Mouse (Mus musculus) thymus, postnatal 36 days (tissue): ENCODE data around the gene Olfr746.

Source experiments
- DNase-seq, 2 experiments: peaks; one replicate each; pipeline ENCODE4 v3.0.0; 2022; ENCODE audit warnings: mixed read lengths in 2 of 2

The Olfr746 gene

DNA sequence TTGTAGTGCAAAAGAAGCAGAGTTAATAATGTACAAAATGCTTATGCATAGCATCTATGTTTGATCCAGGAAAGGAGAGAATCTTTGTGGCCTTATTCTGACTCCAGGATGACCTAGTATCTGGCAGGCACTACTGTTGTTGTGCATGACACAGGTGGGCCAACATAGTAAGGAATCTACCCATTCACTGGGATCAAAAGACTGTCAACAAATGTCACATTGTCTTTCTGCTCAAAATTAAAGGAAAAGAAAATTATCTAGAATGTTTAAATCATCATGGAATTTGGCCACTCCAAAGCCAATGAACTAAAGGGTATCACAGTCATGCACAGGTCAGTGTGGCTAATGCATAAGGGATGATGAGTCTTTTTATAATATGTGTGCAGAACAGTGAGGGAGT, at the start of gene Olfr746:
TSS of gene Olfr746 (plus strand) at position 301 of the 400 bp plus-strand sequence.
- no peak for DNase-seq

DNA sequence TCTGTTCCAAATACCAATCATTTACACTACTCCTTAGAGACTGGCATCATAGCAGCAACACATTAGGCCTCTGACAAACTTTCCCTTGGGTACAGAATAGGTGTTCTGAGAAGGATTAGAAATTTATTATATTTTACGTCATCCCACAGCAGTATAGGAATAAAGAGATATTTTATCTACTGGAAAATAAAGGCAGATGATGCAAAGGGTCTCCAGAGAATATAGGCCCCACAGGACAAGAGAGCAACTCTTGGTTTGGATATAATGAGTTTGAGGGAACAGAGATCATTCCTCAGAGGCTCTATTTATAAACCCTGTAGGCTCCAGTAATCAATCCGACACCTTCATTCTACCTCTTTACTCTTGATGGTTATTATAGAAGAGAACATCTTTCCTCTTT, 32.3 kb upstream of the Olfr746 start, which contains the start of gene Olfr744:
TSS of gene Olfr744 (plus strand) at position 301 of the 400 bp plus-strand sequence.
- no peak for DNase-seq

DNA sequence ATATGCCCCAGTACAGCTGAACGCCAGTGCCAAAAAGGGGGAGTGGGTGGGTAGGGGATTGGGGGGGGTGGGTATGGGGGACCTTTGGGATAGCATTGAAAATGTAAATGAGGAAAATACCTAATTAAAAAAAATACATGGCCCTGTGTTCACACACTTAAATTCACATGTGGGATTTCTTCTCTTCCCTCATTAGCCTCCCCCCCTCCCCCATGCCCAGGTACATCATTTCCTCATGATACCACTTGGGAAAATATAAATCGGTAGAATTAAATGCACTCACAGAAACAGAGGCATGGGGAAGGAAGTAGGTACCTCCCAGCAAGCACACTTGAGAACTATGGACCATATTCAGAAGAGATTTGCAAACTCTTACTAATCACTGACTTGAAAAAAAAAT, 7.8 kb upstream of the Olfr746 start, which contains the start of gene Olfr745:
TSS of gene Olfr745 (plus strand) at position 301 of the 400 bp plus-strand sequence.
- DNase-seq: no peak

DNA sequence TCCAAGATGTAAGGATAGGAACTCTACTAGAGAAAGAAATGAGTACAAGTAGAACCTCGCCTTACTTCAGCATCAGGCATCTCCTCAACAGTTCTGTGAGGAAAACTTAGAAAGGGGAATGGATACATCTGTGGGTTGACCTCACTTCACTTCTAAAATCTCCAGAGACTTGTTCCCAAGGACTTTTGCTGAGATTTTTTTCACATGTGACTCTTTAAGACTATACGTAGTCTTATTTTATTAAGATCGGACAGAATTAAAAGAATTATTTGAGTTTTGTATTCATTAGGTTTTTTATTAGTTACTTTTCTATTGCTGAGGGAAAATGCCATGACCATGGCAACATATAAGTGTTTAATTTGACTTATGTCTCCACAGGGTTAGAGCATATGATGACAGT, 46.2 kb downstream of the Olfr746 start, which contains the start of gene Olfr747:
TSS of gene Olfr747 (minus strand) at position 101 of the 400 bp plus-strand sequence.
- DNase-seq: no peak
